Mouse (Mus musculus) ES-CJ7 (cell line): Measurements from ENCODE around the gene Asna1.
A peak's percentile ranks its signal among the peaks of the same experiment; 100 is the strongest.

Experiments used
- DNase-seq: peaks from one replicate; pipeline ENCODE4 v3.0.0; 2011; ENCODE audit warnings: low read depth, low spot score

Gene Asna1

GRCm38 (mm10) chr8:85025098-85025932, at the start of gene Asna1:
Gene Asna1, minus strand, starts transcription at chr8:85025281.
- DNase-seq = peak; percentile 99

GRCm38 (mm10) chr8:85074617-85075016, 49.5 kb upstream of the Asna1 start:
- DNase-seq = no peak

- DNase-seq = peak; percentile 14
These were observed 49.1 kb upstream of the Asna1 start for GRCm38 (mm10) chr8:85074167-85074566.

GRCm38 (mm10) chr8:85073041-85073612, 48.0 kb upstream of the Asna1 start:
- peak; percentile 27 for DNase-seq

- DNase-seq = no peak
These were observed 47.4 kb upstream of the Asna1 start for GRCm38 (mm10) chr8:85072364-85072929.

- peak; percentile 97 for DNase-seq
These were observed 46.6 kb upstream of the Asna1 start, which contains the start of gene Dhps for GRCm38 (mm10) chr8:85071514-85072281. Gene Dhps, plus strand, starts transcription at chr8:85071757.

- peak; percentile 51 for DNase-seq
These were observed 46.0 kb upstream of the Asna1 start for GRCm38 (mm10) chr8:85071041-85071440.

- DNase-seq = no peak
These were observed 42.9 kb upstream of the Asna1 start, which contains the start of gene Gm5741 for GRCm38 (mm10) chr8:85067982-85068381. Gene Gm5741, minus strand, starts transcription at chr8:85067982.

- no peak for DNase-seq
These were observed 42.1 kb upstream of the Asna1 start for GRCm38 (mm10) chr8:85067155-85067554.

- no peak for DNase-seq
These were observed 40.1 kb upstream of the Asna1 start for GRCm38 (mm10) chr8:85065213-85065612.

- DNase-seq = no peak
These were observed 37.5 kb upstream of the Asna1 start for GRCm38 (mm10) chr8:85062603-85063002.

- DNase-seq = peak; percentile 95
These were observed 35.0 kb upstream of the Asna1 start, which contains the start of gene Fbxw9 for GRCm38 (mm10) chr8:85059879-85060616. Gene Fbxw9, plus strand, starts transcription at chr8:85060055.

- DNase-seq = peak; percentile 42
These were observed 32.3 kb upstream of the Asna1 start for GRCm38 (mm10) chr8:85057367-85057766.

GRCm38 (mm10) chr8:85043619-85044018, 18.5 kb upstream of the Asna1 start:
- no peak for DNase-seq

GRCm38 (mm10) chr8:85037681-85038531, 12.8 kb upstream of the Asna1 start:
- DNase-seq = peak; percentile 44

GRCm38 (mm10) chr8:85037366-85037680, 12.2 kb upstream of the Asna1 start:
- DNase-seq = peak; percentile 87

GRCm38 (mm10) chr8:85036718-85037365, 11.8 kb upstream of the Asna1 start, which contains the start of gene Tnpo2:
Gene Tnpo2, plus strand, starts transcription at chr8:85036915.
- DNase-seq = peak; percentile 100

- no peak for DNase-seq
These were observed 11.3 kb upstream of the Asna1 start for GRCm38 (mm10) chr8:85036381-85036717.

GRCm38 (mm10) chr8:85035728-85036310, 10.7 kb upstream of the Asna1 start:
- DNase-seq = peak; percentile 42
